ENCODE assay signal across 30 mouse cellular contexts in the genomic region with DNA sequence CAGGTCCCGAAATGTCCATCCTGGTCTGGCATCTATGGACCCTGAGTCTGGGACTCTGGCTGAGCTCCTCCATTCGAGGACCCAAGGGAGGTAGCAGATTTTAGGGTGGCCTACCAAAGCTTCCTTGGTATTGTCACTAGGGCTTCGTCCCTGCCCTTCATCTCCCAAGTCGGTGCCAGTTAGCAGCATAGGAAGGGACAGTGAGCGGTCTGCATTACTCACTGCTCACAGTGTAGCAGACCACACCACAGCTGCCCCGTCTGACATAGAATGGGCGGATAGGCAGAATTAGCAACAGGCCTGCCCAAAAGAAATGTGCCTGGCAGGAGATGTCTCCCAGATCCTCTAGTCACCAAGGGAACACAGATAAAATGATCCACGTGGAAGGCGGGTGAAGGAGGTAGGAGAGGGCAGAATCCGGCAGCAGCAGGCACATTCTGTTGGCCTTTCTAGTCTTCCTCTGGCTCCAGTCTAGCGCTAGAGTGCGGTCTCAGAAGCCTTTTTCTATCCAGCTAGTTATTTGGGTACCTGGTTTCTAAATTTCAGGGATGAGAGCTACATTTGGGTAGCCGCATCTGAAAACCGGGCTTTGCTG. TPM values are rescaled to one million over a fixed set of nuclear protein-coding genes. Genes with fewer than 3 reads are reported as not detected.
DNase-seq lines count a peak whose midpoint lies in the region; ATAC-seq lines count a peak whose summit lies in the region.
"Had no signal": no experiment of that assay in that cellular context is flagged by ENCODE, and none has a peak within 500 bp of the region (broad histone marks: within the 10 kb centered on the region; RNA-seq: fewer than 3 reads in every experiment).

No protein-coding gene starts in this region.

- 4% methylated on average over 14 of the region's 14 CpGs for WGBS in heart, embryonic 13.5 days
- WGBS in midbrain, embryonic 11.5 days = 1% methylated on average over 14 of the region's 14 CpGs
- 4% methylated on average over 14 of the region's 14 CpGs for WGBS in midbrain, embryonic 16.5 days
- WGBS in limb, embryonic 10.5 days = 3% methylated on average over 14 of the region's 14 CpGs

- 0 out of 2 replicates have a peak overlapping the region, but pooled peaks have one; percentile 9 for H3K4me3 ChIP-seq in heart, embryonic 13.5 days
- no peak overlapping the region for H3K4me3 ChIP-seq in midbrain, embryonic 11.5 days (ENCODE audit: low read depth, low read length)
- H3K4me3 ChIP-seq in midbrain, embryonic 16.5 days (ENCODE audit: low read depth, low read length) = no peak overlapping the region
- H3K4me3 ChIP-seq in limb, embryonic 10.5 days = no peak overlapping the region
- H3K4me3 ChIP-seq: layer of hippocampus, adult 2 months had no signal

- H3K9ac ChIP-seq in heart, embryonic 13.5 days = no peak overlapping the region
- no peak overlapping the region for H3K9ac ChIP-seq in midbrain, embryonic 11.5 days (ENCODE audit: low read length)
- H3K9ac ChIP-seq in midbrain, embryonic 16.5 days (ENCODE audit: low read depth, low read length) = no peak overlapping the region
- H3K9ac ChIP-seq: embryonic facial prominence, embryonic 15.5 days; hindbrain, embryonic 15.5 days; liver, postnatal 0 days; stomach, embryonic 15.5 days had no signal

- H3K27ac ChIP-seq in heart, embryonic 13.5 days (replicated peaks) = no peak overlapping the region
- H3K27ac ChIP-seq in midbrain, embryonic 11.5 days (ENCODE audit: low read depth, low read length) = no peak overlapping the region
- no peak overlapping the region for H3K27ac ChIP-seq in midbrain, embryonic 16.5 days (ENCODE audit: low read length)
- no peak overlapping the region for H3K27ac ChIP-seq in limb, embryonic 10.5 days
- H3K27ac ChIP-seq: embryonic facial prominence, embryonic 15.5 days; hindbrain, embryonic 15.5 days; layer of hippocampus, adult 2 months; stomach, embryonic 15.5 days had no signal

- H3K4me2 ChIP-seq in heart, embryonic 13.5 days = peak overlapping the region; percentile 4; the same call in 1 of the 2 replicates
- no peak overlapping the region for H3K4me2 ChIP-seq in midbrain, embryonic 11.5 days
- no peak overlapping the region for H3K4me2 ChIP-seq in midbrain, embryonic 16.5 days (ENCODE audit: low read length)

- no peak for DNase-seq in heart, postnatal 10 days
- DNase-seq in midbrain, embryonic 11.5 days (ENCODE audit: low spot score, missing footprints) = peak; percentile 96
- DNase-seq in ZHBTc4 (ENCODE audit: low read depth, low spot score) = peak; percentile 26
- DNase-seq in limb, embryonic 10.5 days (ENCODE audit: low spot score) = peak; percentile 56
- DNase-seq in cerebellum, adult 9-10 months = no peak
- no peak for DNase-seq in cerebellum, adult 8-10 months
- DNase-seq: cerebellum, adult 18-20 months; kidney, adult 11 months; kidney, postnatal 10 days; liver, postnatal 0 days; lung, postnatal 10 days; right cerebral cortex, postnatal 25 days; thymus, adult 18-20 months had no signal

- intact Hi-C loops in heart, postnatal 10 days (cut with DNase I) = no loop called here

- ATAC-seq in heart, embryonic 13.5 days (ENCODE audit: extremely low read depth, insufficient number of reproducible peaks, low FRiP score, low TSS enrichment) = no peak
- ATAC-seq in midbrain, embryonic 11.5 days (ENCODE audit: low FRiP score) = peak; percentile 23; the same call in 1 of the 2 replicates
- ATAC-seq in midbrain, embryonic 16.5 days = no peak
- ATAC-seq: liver, postnatal 0 days; Patski had no signal

- no peaks in the 10 kb centered on the region for H3K9me3 ChIP-seq in heart, embryonic 13.5 days
- H3K9me3 ChIP-seq in midbrain, embryonic 11.5 days (ENCODE audit: control insufficient read depth, low read length) = no peaks in the 10 kb centered on the region
- H3K9me3 ChIP-seq in midbrain, embryonic 16.5 days (replicated peaks; ENCODE audit: control insufficient read depth, low read length, poor library complexity, severe bottlenecking) = no peaks in the 10 kb centered on the region
- H3K9me3 ChIP-seq in limb, embryonic 10.5 days (replicated peaks) = no peaks in the 10 kb centered on the region
- H3K9me3 ChIP-seq: embryonic facial prominence, embryonic 15.5 days; hindbrain, embryonic 15.5 days; stomach, embryonic 15.5 days had no signal

- H3K4me1 ChIP-seq in heart, embryonic 13.5 days = peaks cover 31% of the 10 kb centered on the region
- peaks cover 9% of the 10 kb centered on the region for H3K4me1 ChIP-seq in midbrain, embryonic 11.5 days (ENCODE audit: control insufficient read depth, insufficient read depth, low read length)
- H3K4me1 ChIP-seq in midbrain, embryonic 16.5 days (ENCODE audit: control insufficient read depth, insufficient read depth, low read length) = peaks cover 13% of the 10 kb centered on the region
- peaks cover 19% of the 10 kb centered on the region for H3K4me1 ChIP-seq in limb, embryonic 10.5 days

- H3K27me3 ChIP-seq in heart, embryonic 13.5 days (replicated peaks) = peaks cover 91% of the 10 kb centered on the region
- H3K27me3 ChIP-seq in midbrain, embryonic 11.5 days (ENCODE audit: control insufficient read depth, insufficient read depth, low read length) = peaks cover 89% of the 10 kb centered on the region
- H3K27me3 ChIP-seq in midbrain, embryonic 16.5 days (ENCODE audit: control insufficient read depth, insufficient read depth, low read depth, low read length) = peaks cover 67% of the 10 kb centered on the region
- H3K27me3 ChIP-seq in limb, embryonic 10.5 days (ENCODE audit: low read depth, poor library complexity, severe bottlenecking) = peaks cover 98% of the 10 kb centered on the region

- no peaks in the 10 kb centered on the region for H3K36me3 ChIP-seq in heart, embryonic 13.5 days
- no peaks in the 10 kb centered on the region for H3K36me3 ChIP-seq in midbrain, embryonic 11.5 days (ENCODE audit: control insufficient read depth, insufficient read depth, low read length)
- no peaks in the 10 kb centered on the region for H3K36me3 ChIP-seq in midbrain, embryonic 16.5 days (ENCODE audit: control insufficient read depth, insufficient read depth, low read length)
- no peaks in the 10 kb centered on the region for H3K36me3 ChIP-seq in limb, embryonic 10.5 days
- H3K36me3 ChIP-seq: embryonic facial prominence, embryonic 15.5 days; hindbrain, embryonic 15.5 days; stomach, embryonic 15.5 days had no signal

RNA-seq across cellular contexts. Expression of gene Nkx2-9, which starts 0.9 kb away (rescaled TPM):
- 0.15 TPM in 2 replicates for polyA plus RNA-seq in heart, embryonic 13.5 days (2015; fragmentation: Nextera tagmentation; extraction: Ambion mirVana)
- total RNA-seq in heart, postnatal 10 days (2021) = under 1 TPM in 1 of 2 experiments, not detected in 1; 0.34 TPM
- polyA plus RNA-seq in midbrain, embryonic 11.5 days (2014; fragmentation: Nextera tagmentation; extraction: Ambion mirVana) = 8.5 and 8.8 TPM in 2 replicates
- not detected in 2 replicates for polyA plus RNA-seq in midbrain, embryonic 16.5 days (2015; fragmentation: Nextera tagmentation; extraction: Ambion mirVana)
- polyA plus RNA-seq in limb, embryonic 10.5 days (2016; fragmentation: Nextera tagmentation; extraction: Ambion mirVana) = not detected in 2 replicates
- total RNA-seq: common myeloid progenitor, adult 5-6 weeks; gastrocnemius, adult 8-10 months; granulocyte monocyte progenitor cell, adult 5-6 weeks; layer of hippocampus, adult 2 months; left cerebral cortex, postnatal 36 days; liver, adult 2 months; megakaryocyte, adult 5-6 weeks; monocyte, adult 5-6 weeks had no signal
- polyA plus RNA-seq: embryonic facial prominence, embryonic 15.5 days; heart, embryonic 16.5 days; hindbrain, embryonic 15.5 days; liver, adult 2 months; liver, postnatal 0 days; neural tube, embryonic 14.5 days; Patski; spleen, adult 2 months; stomach, embryonic 15.5 days had no signal

Comparison
In these comparisons a context has a peak if more than half of its experiments do, and no peak if none do; other contexts are left out.
1. DNase-seq: peak in midbrain, embryonic 11.5 days (single experiment), ZHBTc4 (single experiment) and limb, embryonic 10.5 days (single experiment); none in heart, postnatal 10 days (0 of 2), cerebellum, adult 9-10 months (single experiment) and cerebellum, adult 8-10 months (single experiment).